In the genomic region with DNA sequence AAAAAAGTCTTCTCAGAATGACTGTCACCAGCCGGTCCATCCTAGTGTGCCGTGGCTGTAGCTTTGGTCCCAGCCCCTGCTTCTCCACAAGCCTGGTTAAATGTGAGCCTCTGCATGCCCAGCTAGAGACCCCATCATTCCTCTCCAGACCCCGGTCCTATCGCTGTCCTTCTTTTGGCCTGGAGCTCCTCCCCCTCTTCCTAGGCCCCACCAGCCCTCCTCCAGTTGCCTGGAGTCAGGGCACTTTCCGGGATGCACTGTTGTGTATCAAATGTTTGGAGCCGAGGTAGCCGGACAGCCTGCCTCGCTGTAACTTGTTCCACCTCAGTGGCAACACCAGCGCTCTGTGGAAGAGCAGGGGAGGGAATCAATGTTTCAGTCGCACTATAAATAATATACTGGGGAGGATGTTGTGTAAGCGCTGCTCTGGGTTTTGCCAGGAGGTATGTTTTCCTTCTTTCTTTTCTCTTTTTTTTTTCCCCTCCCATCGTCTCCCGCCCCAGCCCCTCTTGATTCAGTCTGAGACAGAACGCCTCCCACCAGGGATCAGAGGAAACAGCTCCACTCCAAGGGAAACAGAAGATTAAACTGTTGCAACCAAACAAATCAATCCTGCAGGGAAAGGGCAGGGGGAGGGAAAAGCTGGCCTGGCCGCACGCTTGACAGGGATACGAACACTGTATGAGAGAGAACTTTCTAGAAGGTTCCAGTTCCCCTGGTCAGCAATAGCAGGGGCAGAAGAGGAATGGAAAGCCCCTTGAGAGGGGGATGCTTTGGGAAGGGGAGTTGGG, we compare ENCODE assay signal across 8 mouse cellular contexts.
DNase-seq lines count a peak whose midpoint lies in the region; ATAC-seq and TF ChIP-seq lines count a peak whose summit lies in the region.

No protein-coding gene starts in this region.

- ATAC-seq in embryonic facial prominence, embryonic 14.5 days (ENCODE audit: low read depth): peak; percentile 60
- ATAC-seq in midbrain, embryonic 12.5 days (ENCODE audit: low FRiP score, low read depth): no peak
- ATAC-seq in erythroid progenitor cell, adult 5-6 weeks (replicated peaks; ENCODE audit: low FRiP score, poor library complexity, severe bottlenecking): no peak

- peak in 1 of 2 experiments; percentile 44 for DNase-seq in layer of hippocampus, adult 2 months (ENCODE audit: low spot score in 2 of 2)
- DNase-seq in layer of hippocampus, adult 9-11 months: no peak
- DNase-seq in embryonic facial prominence, embryonic 14.5 days (ENCODE audit: low spot score): peak; percentile 34
- DNase-seq in heart, postnatal 4 days: peak; percentile 27
- DNase-seq in thymus, postnatal 0 days (ENCODE audit: low spot score): no peak
- DNase-seq in urinary bladder, postnatal 10 days (ENCODE audit: low spot score): no peak

- WGBS in embryonic facial prominence, embryonic 14.5 days: 20% methylated on average over 17 of the region's 17 CpGs
- whole genome bisulfite sequencing in midbrain, embryonic 12.5 days: 25% methylated on average over 17 of the region's 17 CpGs

- peaks cover 5% of the 10 kb centered on the region; the same call in 1 of the 2 replicates for H3K4me1 ChIP-seq in embryonic facial prominence, embryonic 14.5 days (ENCODE audit: control insufficient read depth, insufficient read depth, low read length)
- H3K4me1 ChIP-seq in midbrain, embryonic 12.5 days: peaks cover 17% of the 10 kb centered on the region

- H3K27ac ChIP-seq in layer of hippocampus, adult 2 months: peak overlapping the region; percentile 89
- H3K27ac ChIP-seq in embryonic facial prominence, embryonic 14.5 days (replicated peaks; ENCODE audit: low read depth, low read length): no peak overlapping the region; the same call in 1 of the 2 replicates
- 0 out of 2 replicates have a peak overlapping the region, but pooled peaks have one; percentile 11 for H3K27ac ChIP-seq in midbrain, embryonic 12.5 days (replicated peaks)

- H3K9me3 ChIP-seq in embryonic facial prominence, embryonic 14.5 days (ENCODE audit: control insufficient read depth, low read length): no peaks in the 10 kb centered on the region
- H3K9me3 ChIP-seq in midbrain, embryonic 12.5 days: no peaks in the 10 kb centered on the region

- H3K4me2 ChIP-seq in embryonic facial prominence, embryonic 14.5 days (ENCODE audit: low read depth, low read length): peak overlapping the region; percentile 27; the same call in 1 of the 2 replicates
- H3K4me2 ChIP-seq in midbrain, embryonic 12.5 days (replicated peaks): no peak overlapping the region

- H3K36me3 ChIP-seq in embryonic facial prominence, embryonic 14.5 days (ENCODE audit: control insufficient read depth, insufficient read depth, low read length): no peaks in the 10 kb centered on the region
- H3K36me3 ChIP-seq in midbrain, embryonic 12.5 days: no peaks in the 10 kb centered on the region

- H3K9ac ChIP-seq in embryonic facial prominence, embryonic 14.5 days (ENCODE audit: low read depth, low read length): no peak overlapping the region; the same call in 1 of the 2 replicates
- 0 out of 2 replicates have a peak overlapping the region, but pooled peaks have one; percentile 2 for H3K9ac ChIP-seq in midbrain, embryonic 12.5 days (replicated peaks)

- H3K4me3 ChIP-seq in layer of hippocampus, adult 2 months: no peak overlapping the region
- no peak overlapping the region for H3K4me3 ChIP-seq in embryonic facial prominence, embryonic 14.5 days (ENCODE audit: low read depth, low read length)
- H3K4me3 ChIP-seq in midbrain, embryonic 12.5 days: no peak overlapping the region

- no peaks in the 10 kb centered on the region for H3K27me3 ChIP-seq in embryonic facial prominence, embryonic 14.5 days (replicated peaks; ENCODE audit: control insufficient read depth, insufficient read depth, low read length)
- H3K27me3 ChIP-seq in midbrain, embryonic 12.5 days: 0 out of 2 replicates have a peak, but pooled peaks cover 9% of the 10 kb centered on the region

- no peak for TF ChIP-seq CTCF in layer of hippocampus, adult 2 months (conservative IDR thresholded peaks at IDR 0.05)

Comparison
In these comparisons a context has a peak if more than half of its experiments do, and no peak if none do; other contexts are left out.
1. DNase-seq: peak in embryonic facial prominence, embryonic 14.5 days (single experiment) and heart, postnatal 4 days (single experiment); none in layer of hippocampus, adult 9-11 months (single experiment), thymus, postnatal 0 days (single experiment) and urinary bladder, postnatal 10 days (single experiment).